Mouse (Mus musculus) kidney, postnatal 14 days (tissue): ENCODE data around the gene Adk.
"Not testable (repeated sequence)": the region's sequence is repeated elsewhere in the genome, so short reads cannot be mapped to it uniquely, and the experiment has no call there.

Experiments used
- DNase-seq: peaks from one replicate; pipeline ENCODE4 v3.0.0; 2022; ENCODE audit warnings: mixed read lengths

Adk gene

GRCm38 (mm10) chr14:21453896-21454295, 401.5 kb downstream of the Adk start:
- DNase-seq: no peak

GRCm38 (mm10) chr14:21455654-21456350, 403.4 kb downstream of the Adk start:
- no peak for DNase-seq

DNA sequence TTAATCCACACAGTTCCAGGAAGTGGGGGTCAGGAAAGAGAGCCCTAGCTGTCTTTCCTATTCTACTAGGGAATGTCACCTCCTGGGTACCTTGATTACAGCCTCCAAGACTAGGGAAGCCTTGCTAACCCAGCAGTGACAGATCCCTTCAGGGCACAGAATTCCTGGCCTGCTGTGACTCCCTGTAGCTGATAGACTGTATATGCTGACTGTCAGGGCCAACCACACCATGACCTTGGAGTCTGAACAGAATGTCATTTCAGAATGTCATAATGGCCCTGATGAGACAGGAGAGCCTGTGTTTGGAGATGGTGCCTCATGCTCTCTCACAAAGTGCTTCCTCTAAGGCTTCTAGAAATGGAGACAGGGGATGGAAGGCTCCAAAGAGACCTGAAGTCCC, 404.2 kb downstream of the Adk start:
- no peak for DNase-seq

DNA sequence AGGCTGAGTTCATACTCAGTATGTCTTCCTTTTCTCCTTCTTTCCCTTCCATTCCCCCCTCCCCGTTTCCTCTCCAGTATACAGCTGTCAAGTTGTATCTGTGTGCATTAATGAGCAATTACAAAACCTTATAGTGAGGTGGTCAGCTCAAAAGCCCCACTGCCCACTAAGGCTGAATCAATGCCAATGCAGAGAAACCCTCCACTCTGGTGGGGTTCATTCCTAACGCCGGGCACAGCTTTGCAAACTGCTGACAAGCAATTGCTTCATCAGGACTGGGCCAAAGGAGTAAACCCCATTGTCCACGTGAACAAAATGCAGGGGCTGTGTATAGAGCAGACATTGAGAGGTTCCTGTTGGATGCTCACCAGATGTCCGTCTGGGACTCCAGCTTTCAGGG, 405.5 kb downstream of the Adk start:
- no peak for DNase-seq

DNA sequence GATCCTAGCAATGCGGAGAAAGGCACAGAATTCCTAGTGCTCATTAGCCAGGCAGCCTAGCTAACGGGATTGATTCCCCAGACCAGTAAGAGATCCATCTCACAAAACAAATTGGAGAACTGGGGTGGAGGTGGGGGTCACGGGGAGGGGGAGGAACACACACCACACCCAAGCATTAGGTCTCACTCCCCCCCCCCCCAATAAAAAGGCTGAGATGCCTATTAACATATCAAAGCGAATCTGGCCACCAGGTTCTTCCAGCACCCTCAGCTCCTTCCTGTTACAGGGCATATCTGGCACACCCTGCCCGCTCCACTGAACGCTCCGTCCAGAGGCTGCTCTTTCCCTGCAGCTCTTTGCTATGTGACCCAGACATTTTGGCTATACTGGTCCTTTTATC, 406.3 kb downstream of the Adk start:
- DNase-seq: no peak

DNA sequence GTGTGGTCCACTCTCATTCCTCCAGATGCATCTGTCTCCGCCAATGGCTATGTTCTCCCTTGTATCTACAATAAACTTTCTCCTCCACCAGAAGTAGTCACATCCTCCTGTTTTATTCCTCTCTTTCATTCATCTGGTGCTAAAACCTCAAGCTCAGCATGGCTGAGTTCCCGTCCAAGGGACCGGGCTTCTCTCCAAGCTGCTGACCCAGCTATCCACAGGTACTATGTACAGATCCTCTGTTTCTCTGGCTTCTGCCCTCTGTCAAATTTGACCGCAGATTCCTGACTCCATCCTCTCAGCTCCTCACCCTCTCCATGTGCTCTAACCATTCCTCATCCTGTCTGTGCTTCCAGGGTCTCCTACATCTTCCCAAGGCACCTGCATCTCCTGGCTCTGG, 406.8 kb downstream of the Adk start:
- DNase-seq: no peak

GRCm38 (mm10) chr14:21462398-21462797, 410.0 kb downstream of the Adk start:
- DNase-seq: no peak

DNA sequence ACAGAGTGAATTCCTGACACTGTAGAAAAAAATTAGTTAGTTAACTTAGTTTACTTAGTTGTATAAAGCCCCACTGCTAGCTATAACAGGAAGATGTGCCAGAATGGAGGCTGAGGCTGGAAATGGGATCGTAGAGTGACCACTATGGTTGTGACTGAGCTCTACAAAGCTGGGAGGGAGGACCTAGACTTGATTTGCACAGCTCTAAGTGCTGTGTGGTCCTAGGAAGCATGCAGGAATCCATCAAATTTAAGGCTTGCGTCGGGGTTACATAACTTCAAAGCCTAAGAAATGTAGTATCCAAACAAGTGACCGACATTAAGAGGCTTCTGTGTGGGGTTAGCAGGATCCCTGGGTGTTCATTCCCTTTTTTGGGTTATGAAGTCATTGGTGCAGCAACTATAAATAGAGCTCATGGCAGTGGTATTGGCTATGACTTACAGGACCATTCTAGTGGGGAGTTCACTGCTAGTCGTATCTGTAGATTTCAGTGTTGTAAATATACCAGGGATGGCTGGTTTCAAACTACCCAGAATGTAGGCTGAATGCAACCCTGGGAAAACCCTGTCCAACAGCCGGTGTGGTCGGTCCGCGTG, 410.8 kb downstream of the Adk start:
- DNase-seq: no peak

DNA sequence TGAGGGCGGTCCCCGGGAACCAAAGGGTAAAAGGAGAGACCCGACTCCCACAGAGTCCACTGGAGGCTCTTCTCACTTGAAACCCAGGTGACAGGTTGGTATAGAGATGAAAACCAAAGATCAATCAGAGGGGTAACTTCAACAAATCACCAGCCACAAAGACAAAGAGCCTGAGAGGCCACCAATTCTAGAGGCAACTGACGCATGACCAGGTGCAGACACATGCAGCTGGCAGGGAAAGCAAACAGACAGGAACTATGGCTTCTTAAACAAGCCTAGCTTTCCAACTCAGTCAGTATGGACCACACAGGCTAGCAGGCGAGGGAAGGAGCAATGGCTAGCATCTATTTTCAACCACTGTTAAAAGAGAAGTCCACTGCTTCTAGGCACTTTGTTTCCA, 418.0 kb downstream of the Adk start:
- DNase-seq: no peak

DNA sequence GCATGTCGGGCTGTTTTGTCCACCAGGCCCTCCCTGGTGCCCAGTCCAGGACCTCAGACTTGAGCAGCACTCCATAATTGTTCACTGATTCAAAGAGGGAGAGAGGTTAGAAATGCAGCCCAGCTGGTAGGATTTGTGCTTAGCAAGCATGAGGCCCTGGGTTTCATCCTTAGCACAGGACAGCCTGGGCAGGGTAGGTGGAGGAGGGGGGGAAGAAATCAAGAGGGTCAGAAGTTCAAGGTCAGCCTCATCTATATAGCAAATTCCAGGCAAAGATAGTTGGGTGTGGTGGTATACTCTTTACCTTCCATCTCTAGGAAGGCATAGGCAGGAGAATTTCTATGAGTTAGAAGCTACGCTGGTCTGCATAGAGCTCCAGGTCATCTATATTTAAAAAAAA, 419.6 kb downstream of the Adk start:
- no peak for DNase-seq

DNA sequence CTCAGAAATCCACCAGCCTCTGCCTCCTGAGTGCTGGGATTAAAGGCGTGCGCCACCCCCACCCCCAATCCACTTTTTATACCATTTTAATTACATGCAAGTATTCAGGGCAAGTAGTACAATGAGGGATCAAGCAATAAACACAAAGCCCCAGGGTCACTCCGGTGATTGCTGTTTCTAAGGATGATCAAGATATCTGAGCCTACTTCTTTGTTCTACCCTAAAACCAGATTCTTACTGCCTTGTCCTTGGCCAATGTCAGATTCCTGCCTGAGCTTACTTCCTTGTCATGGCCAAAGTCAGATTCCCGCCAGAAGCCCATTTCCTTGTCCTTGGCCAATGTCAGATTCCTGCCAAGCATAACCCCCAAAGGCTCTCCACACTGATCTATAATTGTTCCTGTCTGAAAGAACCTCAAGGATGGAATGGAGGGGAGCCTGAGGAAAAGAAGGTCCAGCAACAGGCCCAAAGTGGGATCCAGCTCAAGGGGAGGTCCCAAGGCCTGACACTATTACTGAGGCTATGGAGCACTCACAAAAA, 422.3 kb downstream of the Adk start:
- not testable (repeated sequence) for DNase-seq

- no peak for DNase-seq
Measured at GRCm38 (mm10) chr14:21477181-21477580, 424.8 kb downstream of the Adk start.

GRCm38 (mm10) chr14:21479566-21479965, 427.2 kb downstream of the Adk start:
- no peak for DNase-seq

DNA sequence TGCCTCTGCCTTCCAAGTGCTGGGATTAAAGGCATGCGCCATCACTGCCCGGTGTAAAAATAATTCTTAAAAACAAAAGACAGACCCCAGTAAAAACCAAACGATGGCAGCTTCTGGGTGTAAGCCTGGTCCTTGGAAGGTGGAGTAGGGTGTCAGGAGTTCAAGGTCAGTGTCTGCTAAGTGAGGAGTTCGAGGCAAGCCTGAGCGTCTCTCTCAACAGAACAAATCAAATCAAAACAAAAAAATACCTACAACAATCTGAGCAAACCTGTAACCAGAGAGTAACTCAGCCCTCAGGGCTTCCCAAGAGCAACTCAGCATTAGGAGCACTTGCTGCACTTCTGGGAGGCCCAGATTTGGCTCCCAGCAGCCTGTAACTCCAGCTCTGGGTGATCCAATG, 427.8 kb downstream of the Adk start:
- no peak for DNase-seq

GRCm38 (mm10) chr14:21481231-21481630, 428.9 kb downstream of the Adk start, which contains the start of gene Kat6b:
TSS of gene Kat6b (plus strand) at chr14:21481434.
- no peak for DNase-seq

GRCm38 (mm10) chr14:21484199-21484598, 431.8 kb downstream of the Adk start:
- DNase-seq: no peak

DNA sequence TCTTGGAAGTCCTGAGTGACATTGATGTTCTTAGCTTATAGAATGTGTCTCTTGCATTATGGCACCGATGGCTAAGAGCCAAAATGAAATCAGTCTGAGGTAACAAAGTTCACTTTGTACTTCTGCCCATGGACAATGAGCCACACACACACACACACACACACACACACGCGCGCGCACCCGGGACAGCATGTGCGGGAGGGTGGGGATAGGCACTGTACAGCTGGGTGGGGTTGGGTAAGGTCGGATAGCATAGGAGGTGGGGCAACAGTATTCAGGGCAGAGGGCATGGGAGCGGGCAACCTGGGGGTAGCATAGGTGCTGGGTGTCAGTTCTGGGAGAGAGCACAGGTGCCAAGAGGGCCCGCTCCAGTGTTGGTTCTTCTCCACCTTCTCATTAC, 432.3 kb downstream of the Adk start:
- no peak for DNase-seq

DNA sequence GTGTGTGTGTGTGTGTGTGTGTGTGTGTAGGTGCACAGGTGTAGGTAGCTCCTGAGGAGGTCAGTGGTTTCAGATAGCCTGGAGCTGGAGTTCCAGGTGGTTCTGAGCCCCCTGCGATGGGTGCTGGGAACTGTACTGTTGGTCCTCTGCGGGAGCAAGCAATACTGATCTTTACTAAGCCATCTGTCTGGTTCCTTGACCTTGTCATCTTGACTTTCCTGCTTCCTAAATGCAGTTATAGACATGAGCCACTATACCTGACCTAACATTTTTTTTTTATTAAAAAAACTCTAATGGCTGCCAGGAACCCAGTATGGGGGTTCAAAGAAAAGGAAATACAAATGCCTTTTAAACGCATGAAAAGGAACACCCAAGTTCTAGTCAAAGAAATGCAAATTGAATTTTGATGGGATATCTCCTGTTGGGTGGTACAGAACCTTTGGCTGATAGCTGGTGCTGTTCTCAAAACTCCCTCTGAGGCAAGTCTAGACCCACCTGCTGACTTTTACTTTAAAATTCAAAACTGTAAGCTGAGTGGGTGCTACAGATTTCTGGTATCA, 433.7 kb downstream of the Adk start:
- DNase-seq: no peak

GRCm38 (mm10) chr14:21487135-21487534, 434.8 kb downstream of the Adk start:
- DNase-seq: not testable (repeated sequence)

- not testable (repeated sequence) for DNase-seq
Measured at GRCm38 (mm10) chr14:21488426-21489115, 436.2 kb downstream of the Adk start.

DNA sequence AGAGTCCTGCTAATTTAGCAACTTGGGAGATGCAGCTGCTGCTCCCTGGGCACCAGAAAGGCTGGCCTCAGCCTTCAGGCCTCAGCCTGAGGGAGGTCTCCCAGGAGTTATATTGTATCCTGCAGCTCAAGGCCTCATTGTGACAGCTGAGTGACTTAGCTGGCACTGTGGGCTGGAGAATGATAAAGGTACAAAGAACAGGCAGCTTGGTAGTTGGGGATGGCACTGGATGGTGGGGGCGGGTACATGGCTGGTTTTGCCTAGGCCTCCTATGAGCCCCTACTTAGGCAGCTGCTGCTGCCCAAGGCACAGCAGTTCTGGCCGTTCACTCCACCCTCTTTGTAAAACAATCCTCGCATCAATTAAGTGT, 436.7 kb downstream of the Adk start:
- DNase-seq: no peak

GRCm38 (mm10) chr14:21490141-21490540, 437.8 kb downstream of the Adk start:
- DNase-seq: no peak
